Mouse (Mus musculus) limb, embryonic 14.5 days (tissue): Measurements from ENCODE around the gene Pdlim4. TPM values are rescaled to one million over a fixed set of nuclear protein-coding genes. Genes with fewer than 3 reads are reported as not detected.

Experiments
- ATAC-seq: fragments of 200-750 bp; cut with Nextera tagmentation; 2 replicates; pipeline ENCODE4 v1.8.0; 2017; ENCODE audit warnings: low read depth, moderate number of reproducible peaks, moderate TSS enrichment; ENCODE audit not compliant: low FRiP score
- DNase-seq: peaks from one replicate; pipeline ENCODE4 v3.0.0-alpha.2; 2015; ENCODE audit warnings: low spot score
- H3K27ac ChIP-seq: fragments of 300-500 bp; sonication (generic); replicated peaks from 2 replicates; pipeline ENCODE4 v1.5.1; 2014; ENCODE audit warnings: low read depth, mild to moderate bottlenecking, low read length, moderate library complexity, mixed read lengths
- H3K27me3 ChIP-seq: fragments of 300-500 bp; sonication (generic); 2 replicates; pipeline ENCODE4 v1.6.1; 2014; ENCODE audit warnings: low read length, mixed read lengths; ENCODE audit not compliant: control insufficient read depth, insufficient read depth
- H3K36me3 ChIP-seq: fragments of 300-500 bp; sonication (generic); 2 replicates; pipeline ENCODE4 v1.6.1; 2014; ENCODE audit warnings: mild to moderate bottlenecking, low read length, moderate library complexity, mixed read lengths; ENCODE audit not compliant: control insufficient read depth, insufficient read depth
- H3K4me1 ChIP-seq: fragments of 300-500 bp; sonication (generic); 2 replicates; pipeline ENCODE4 v1.6.1; 2014; ENCODE audit warnings: antibody characterized with exemption, low read length, mixed read lengths; ENCODE audit not compliant: control insufficient read depth, insufficient read depth
- H3K4me2 ChIP-seq: fragments of 300-500 bp; sonication (generic); replicated peaks from 2 replicates; pipeline ENCODE4 v1.6.1; 2014; ENCODE audit warnings: low read depth, mild to moderate bottlenecking, low read length, moderate library complexity; ENCODE audit not compliant: severe bottlenecking
- H3K4me3 ChIP-seq: fragments of 300-500 bp; sonication (generic); replicated peaks from 2 replicates; pipeline ENCODE4 v1.5.1; 2014; ENCODE audit warnings: low read length
- H3K9ac ChIP-seq: fragments of 300-500 bp; sonication (generic); 2 replicates; pipeline ENCODE4 v1.6.1; 2014; ENCODE audit warnings: mild to moderate bottlenecking, low read depth, low read length, moderate library complexity; ENCODE audit not compliant: severe bottlenecking
- H3K9me3 ChIP-seq: fragments of 300-500 bp; sonication (generic); 2 replicates; pipeline ENCODE4 v1.6.1; 2016; ENCODE audit warnings: low read length; ENCODE audit not compliant: control insufficient read depth
- POLR2A ChIP-seq: fragments of 200-500 bp; IDR thresholded peaks from 2 replicates; pipeline ENCODE4 v1.8.0; 2012; ENCODE audit warnings: inconsistent platforms, mild to moderate bottlenecking, moderate library complexity, borderline replicate concordance; ENCODE audit not compliant: insufficient read depth, insufficient read length; ENCODE audit errors: extremely low read depth
- WGBS: fragments of 180-500 bp; shearing (Covaris S2); extraction: QIAGEN DNeasy Blood & Tissue Kit; methylation state at CpG from one replicate; pipeline ENCODE4 v1.1.7; 2014; 5-methylcytosine and 5-hydroxymethylcytosine counted together
- polyA plus RNA-seq, 2 experiments: library from polyadenylated mRNA; depleted of rRNA in 1 of 2; stranded (reverse) in 1 of 2; unstranded in 1 of 2; fragments of >200 nt; fragmentation: Nextera tagmentation in 1 of 2; extraction: Ambion mirVana in 1 of 2; gene quantifications; 2 replicates each; pipeline versions ENCODE4 v1.2.1 to v1.2.3; 2012 to 2014

Gene Pdlim4
- polyA plus RNA-seq, 2 experiments, result 115 to 129 TPM

GRCm38 (mm10) chr11:54114746-54115145 is 45.9 kb upstream of the Pdlim4 start:
- peaks cover 46% of the 10 kb centered on the region for H3K36me3 ChIP-seq
- H3K27ac ChIP-seq, result no peak overlapping the region
- no peak overlapping the region for H3K4me2 ChIP-seq
- DNase-seq (no peak), ATAC-seq (no peak)
- no peak overlapping the region for H3K4me3 ChIP-seq
- no peaks in the 10 kb centered on the region for H3K27me3 ChIP-seq
- H3K9ac ChIP-seq, result no peak overlapping the region
- WGBS, result 89% methylated on average over 3 of the region's 3 CpGs
- TF ChIP-seq POLR2A, result no peak
- peaks cover 31% of the 10 kb centered on the region for H3K4me1 ChIP-seq
- no peaks in the 10 kb centered on the region for H3K9me3 ChIP-seq

GRCm38 (mm10) chr11:54113352-54113751 is 44.5 kb upstream of the Pdlim4 start:
- 22% methylated on average over 4 of the region's 4 CpGs for WGBS
- Histone ChIP-seq H3K36me3 (peaks cover 35% of the 10 kb centered on the region), H3K4me3 (no peak overlapping the region), H3K9me3 (no peaks in the 10 kb centered on the region), H3K4me2 (peak overlapping the region; percentile 26; the same call in 1 of the 2 replicates), H3K9ac (peak overlapping the region; percentile 32; the same call in 1 of the 2 replicates), H3K27me3 (no peaks in the 10 kb centered on the region), H3K4me1 (peaks cover 38% of the 10 kb centered on the region), H3K27ac (peak overlapping the region; percentile 69)
- ATAC-seq (no peak), DNase-seq (peak; percentile 49)
- TF ChIP-seq POLR2A, result no peak

GRCm38 (mm10) chr11:54112920-54113319 is 44.1 kb upstream of the Pdlim4 start:
- Histone ChIP-seq H3K4me1 (peaks cover 41% of the 10 kb centered on the region), H3K4me3 (no peak overlapping the region), H3K9me3 (no peaks in the 10 kb centered on the region), H3K9ac (peak overlapping the region; percentile 12; the same call in 1 of the 2 replicates), H3K27me3 (no peaks in the 10 kb centered on the region), H3K36me3 (peaks cover 35% of the 10 kb centered on the region), H3K27ac (peak overlapping the region; percentile 81), H3K4me2 (peak overlapping the region; percentile 26; the same call in 1 of the 2 replicates)
- ATAC-seq (peak; percentile 94), DNase-seq (peak; percentile 95)
- 5% methylated on average over 10 of the region's 10 CpGs for WGBS
- peak; percentile 37; the same call in 1 of the 2 replicates for TF ChIP-seq POLR2A

- H3K4me2 ChIP-seq, result peak overlapping the region; percentile 26; the same call in 1 of the 2 replicates
- H3K9me3 ChIP-seq, result no peaks in the 10 kb centered on the region
- H3K27me3 ChIP-seq, result no peaks in the 10 kb centered on the region
- ATAC-seq (no peak), DNase-seq (no peak)
- H3K9ac ChIP-seq, result peak overlapping the region; percentile 12; the same call in 1 of the 2 replicates
- peaks cover 44% of the 10 kb centered on the region for H3K4me1 ChIP-seq
- no peak overlapping the region for H3K4me3 ChIP-seq
- H3K36me3 ChIP-seq, result peaks cover 28% of the 10 kb centered on the region
- no peak for TF ChIP-seq POLR2A
- H3K27ac ChIP-seq, result peak overlapping the region; percentile 81
- 65% methylated on average over 21 of the region's 21 CpGs for WGBS
Measured at GRCm38 (mm10) chr11:54111976-54112741, 43.3 kb upstream of the Pdlim4 start.

- ATAC-seq (no peak), DNase-seq (no peak)
- Histone ChIP-seq H3K9ac (no peak overlapping the region), H3K36me3 (peaks cover 23% of the 10 kb centered on the region), H3K4me1 (peaks cover 53% of the 10 kb centered on the region), H3K9me3 (no peaks in the 10 kb centered on the region), H3K4me2 (no peak overlapping the region), H3K27me3 (no peaks in the 10 kb centered on the region), H3K4me3 (no peak overlapping the region), H3K27ac (no peak overlapping the region)
- WGBS, result 86% methylated on average over 7 of the region's 7 CpGs
- TF ChIP-seq POLR2A, result no peak
Measured at GRCm38 (mm10) chr11:54111291-54111690, 42.5 kb upstream of the Pdlim4 start.
